Mouse (Mus musculus) MN1 (cell line): ENCODE data around the gene Gm27029.
"Not testable (repeated sequence)": the region's sequence is repeated elsewhere in the genome, so short reads cannot be mapped to it uniquely, and the experiment has no call there.

Source experiments
- DNase-seq: peaks from one replicate; pipeline ENCODE4 v3.0.0-alpha.2; 2016; ENCODE audit warnings: low spot score

The Gm27029 gene

DNA sequence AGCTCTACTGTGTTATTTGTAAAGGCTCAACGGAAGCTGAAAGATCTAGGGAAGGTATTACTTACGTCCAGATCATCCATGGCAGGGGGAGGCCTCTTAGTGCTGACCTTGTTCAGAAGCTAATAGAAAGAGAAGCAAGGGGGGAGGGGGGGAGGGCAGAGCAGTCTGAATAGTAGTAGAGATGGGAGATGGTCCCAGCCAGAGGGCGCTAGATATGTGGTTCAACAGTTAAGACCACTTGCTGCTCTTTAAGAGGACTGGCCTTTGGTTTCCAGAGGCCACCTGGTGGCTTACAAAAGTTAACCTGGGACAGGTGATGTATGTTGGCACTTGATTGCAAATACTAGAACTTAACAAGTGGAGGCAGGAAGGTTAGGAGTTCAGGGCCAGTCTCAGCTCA lies 5.0 kb downstream of the Gm27029 start:
- DNase-seq = no peak

DNA sequence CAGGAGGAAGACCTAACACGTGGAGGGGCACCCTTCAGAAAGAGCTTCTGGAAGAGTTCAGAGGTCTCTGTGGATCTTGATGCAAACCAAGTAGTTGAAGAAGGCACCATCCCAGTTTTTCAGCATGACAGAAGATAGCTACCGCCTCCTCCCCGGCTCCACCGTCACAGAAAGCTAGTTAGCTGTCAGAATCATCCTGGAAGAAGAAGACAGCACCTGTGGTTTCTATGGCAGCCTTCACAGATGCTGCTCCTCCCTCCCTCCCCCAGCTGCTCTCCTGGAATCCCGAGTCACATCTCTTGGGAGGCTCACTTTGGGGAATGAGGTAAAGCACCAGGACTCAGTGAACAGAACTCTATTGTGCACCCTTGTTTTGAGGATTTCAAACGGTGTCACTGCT lies 5.6 kb downstream of the Gm27029 start:
- DNase-seq = no peak

DNA sequence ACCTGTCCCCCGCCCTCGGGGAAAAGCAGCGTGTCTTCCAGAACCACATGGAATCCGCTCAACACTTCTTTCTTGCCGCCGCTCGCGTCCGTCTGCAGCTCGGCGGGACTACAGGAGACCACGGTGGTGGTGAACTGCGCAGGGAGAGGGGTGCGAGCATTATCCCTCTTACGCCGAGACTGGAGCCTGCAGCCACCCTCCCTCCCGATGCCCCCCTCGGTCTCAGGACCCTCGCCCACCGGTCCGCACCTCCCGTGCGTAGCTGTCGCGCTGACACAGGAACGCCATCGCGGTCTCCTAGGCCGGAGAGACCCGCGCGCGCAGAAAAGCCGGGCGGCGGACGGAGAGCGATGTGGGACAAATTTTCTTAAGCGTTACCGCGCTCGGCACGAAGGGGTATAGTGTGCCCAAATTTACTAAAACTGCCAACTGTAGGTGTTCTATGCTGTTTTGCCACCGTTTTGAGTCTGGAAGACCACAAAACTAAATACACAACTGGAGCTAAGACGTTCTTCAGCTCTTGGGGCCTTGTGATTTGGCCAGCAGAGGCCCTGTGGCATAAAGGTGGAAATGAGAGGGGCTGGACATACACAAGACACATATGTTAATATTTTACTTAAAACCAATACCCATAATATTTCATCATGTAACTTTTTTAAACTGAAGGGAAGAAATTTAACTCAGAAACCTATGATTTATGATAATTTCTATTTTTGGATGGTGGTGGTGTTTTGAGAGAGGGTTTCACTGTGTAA lies 7.3 kb downstream of the Gm27029 start, which contains the start of gene Aarsd1:
Gene Aarsd1, minus strand, starts transcription at position 515 of the 755 bp plus-strand sequence.
- peak; percentile 87 for DNase-seq

DNA sequence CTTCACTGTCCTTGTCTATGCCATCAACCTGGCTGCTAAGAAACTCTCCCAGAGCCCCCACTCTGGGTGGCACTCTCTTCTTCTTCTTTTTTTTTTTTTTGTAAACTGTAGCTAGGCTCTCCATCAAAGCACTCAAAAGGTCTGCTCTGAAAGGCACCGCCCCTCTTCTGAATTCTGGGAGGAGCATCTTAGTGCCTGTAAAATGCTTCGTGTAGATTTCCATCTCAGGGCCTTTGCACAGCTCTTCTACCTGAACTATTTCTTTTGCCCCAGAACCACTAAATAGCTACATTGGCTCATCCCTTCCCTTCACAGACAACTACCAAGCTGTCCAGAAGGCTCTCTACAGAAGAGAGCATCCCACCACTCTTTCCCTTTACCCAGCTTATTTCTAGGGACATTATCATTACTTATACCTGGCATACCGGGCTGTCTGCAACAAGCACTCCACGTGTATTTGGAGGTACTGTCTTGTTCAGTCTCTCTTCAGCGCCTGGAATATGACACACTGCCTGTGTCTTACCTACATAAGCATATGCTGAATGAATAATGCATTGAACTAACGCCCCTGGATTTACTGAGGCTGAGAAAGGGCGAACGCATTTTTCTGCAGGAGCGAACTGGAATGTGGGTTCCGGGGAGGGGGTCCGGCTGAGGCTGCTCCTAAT lies 8.0 kb downstream of the Gm27029 start:
- no peak for DNase-seq

DNA sequence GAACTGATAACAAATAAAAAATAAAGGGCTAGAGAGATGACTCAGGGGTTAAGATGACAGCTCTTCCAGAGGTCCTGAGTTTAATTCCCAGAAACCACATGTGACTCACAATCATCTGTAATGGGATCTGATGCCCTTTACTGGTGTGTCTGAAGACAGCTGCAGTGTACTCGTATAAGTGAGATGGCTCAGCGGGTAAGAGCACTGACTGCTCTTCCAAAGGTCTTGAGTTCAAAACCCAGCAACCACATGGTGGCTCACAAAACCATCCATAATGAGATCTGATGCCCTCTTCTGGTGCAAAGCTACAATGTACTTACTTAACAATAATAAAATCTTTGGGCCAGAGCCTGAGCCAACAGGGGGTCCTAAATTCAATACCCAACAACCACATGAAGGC lies 9.3 kb downstream of the Gm27029 start:
- DNase-seq = peak; percentile 27

DNA sequence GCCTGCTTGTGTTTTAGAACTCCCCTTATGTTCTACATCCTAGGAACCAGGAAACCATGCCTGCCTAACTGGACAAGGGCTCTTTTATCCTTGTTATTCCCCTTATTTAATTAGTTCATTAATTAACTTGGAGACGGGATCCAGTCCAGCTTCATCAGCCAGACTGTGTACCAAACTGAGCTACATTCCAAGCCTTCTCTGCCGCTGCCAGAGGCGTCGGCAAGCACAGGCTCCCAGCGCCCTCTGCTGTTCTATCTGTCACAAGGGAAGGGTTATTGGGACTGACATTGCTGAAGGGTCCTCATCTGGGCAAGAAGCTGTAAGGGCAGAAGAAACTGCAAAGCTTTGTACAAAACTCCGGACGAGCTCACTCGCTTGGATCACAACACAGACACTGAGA lies 29.5 kb downstream of the Gm27029 start:
- DNase-seq = peak; percentile 79

DNA sequence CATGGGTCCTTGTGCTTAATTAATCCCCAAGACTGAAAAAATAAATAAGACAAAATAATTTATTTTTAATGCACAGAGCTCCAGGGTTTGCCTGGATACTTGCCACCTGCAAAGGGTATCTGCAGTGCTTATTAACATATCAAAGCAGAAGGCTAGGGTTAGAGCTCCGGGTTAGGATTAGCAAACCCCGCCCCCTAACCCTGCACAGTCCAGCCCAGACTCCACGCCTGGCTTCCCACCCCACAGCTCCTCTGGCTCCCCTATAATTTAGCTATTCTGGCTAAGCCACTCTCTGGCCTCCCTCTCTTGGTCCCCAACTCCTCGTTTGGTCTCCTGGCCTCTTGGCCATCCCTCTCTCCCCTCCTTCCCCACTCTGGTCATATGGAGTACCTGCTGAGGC lies 42.8 kb downstream of the Gm27029 start:
- DNase-seq = no peak

DNA sequence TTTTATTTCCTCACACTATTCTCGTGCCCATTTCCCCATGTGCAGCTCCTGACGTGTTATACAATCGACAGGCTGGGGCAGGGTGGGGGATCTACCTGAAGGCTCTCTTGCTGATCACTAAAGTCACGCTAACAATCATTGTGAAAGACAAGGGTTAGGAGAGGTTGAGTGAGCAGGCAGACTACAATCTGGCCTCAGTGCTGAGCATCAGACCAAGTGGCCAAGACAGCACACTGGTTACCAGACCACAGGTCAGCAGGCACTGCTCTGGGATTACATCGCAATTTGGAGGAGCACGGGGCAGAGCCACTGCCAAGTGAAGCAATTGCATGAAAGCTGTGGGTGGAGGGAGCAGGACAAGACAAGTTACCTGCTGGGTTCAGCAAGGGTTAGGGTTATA lies 45.7 kb downstream of the Gm27029 start:
- peak; percentile 22 for DNase-seq

DNA sequence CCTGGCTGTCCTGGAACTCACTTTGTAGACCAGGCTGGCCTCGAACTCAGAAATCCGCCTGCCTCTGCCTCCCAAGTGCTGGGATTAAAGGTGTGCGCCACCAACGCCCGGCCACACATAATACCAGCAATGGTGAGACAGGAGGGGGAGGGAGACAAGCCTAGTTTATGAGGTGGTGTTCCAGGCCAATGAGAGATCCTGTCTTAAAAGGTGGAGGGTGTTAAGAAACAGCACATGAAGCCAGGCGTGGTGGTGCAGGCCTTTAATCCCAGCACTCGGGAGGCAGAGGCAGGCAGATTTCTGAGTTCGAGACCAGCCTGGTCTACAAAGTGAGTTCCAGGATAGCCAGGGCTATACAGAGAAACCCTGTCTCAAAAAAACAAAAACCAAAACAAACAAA lies 46.4 kb downstream of the Gm27029 start:
- DNase-seq = not testable (repeated sequence)

DNA sequence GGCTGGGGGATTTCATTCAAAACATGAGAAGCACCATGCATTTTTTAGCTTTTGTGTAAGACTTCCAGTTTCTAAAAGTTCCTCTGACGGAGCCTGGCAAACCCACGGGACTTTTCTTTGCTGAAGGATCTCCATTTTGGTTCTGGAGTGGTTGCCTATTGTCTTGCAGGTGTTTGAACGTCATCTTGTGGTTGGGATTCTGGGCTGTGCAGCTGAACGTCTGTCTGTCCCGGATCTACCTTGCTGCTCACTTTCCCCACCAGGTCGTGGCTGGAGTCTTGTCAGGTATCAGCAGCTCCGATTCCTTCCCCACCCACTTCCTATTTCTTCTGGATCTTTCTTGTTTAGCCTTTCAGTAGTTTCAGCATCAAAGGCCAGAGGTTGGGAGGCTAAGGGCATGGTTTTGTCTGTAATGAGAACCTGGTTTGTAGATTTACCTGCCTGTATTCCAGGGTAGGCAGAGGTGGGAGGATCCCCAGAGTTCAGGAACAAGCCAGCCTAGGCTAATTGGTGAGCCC lies 50.1 kb downstream of the Gm27029 start:
- DNase-seq = no peak

DNA sequence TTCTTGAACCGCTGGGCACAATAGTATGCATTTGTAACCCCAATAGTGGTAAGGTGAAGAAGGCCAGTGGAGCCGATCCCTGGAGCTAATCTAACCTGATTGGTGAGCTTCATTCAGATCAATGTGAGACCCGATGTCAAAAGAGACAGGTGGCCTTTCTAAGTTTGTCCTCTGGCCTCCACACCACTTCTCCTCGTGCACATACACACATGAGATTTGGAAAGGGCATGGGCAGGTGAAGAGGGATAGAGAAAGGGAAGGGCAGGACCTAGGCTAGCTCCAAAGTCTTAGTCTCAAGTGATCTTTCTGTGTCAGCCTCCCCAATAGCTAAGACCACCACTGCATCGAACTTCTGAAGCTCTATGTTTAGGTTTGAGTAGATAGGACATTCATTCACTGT lies 54.5 kb downstream of the Gm27029 start:
- no peak for DNase-seq

DNA sequence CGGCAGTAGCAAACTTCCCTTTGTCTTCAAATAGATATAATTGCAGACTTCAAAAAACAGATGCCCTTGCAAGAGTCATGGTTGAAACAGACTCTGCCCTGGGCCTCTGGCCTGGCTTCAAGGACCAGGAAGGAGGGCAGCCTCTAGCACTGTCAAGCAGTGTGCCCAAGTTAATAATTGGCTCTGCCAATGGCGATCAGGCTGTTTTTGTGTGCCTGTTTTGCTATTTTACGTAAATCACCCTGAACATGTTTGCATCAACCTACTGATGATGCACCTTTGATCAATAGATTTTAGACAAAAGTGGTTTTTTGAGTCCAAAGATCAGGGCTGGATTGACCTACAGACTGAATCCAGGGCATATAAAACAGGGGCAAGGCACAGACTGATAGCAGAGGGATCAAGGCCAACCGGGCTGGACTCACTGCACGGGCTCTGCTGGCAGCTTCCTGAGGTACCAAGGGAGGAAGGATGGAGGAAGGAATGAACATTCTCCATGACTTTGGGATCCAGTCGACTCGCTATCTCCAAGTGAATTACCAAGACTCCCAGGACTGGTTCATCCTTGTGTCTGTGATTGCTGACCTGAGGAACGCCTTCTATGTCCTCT lies 57.2 kb downstream of the Gm27029 start, which contains the start of gene G6pc:
Gene G6pc, plus strand, starts transcription at position 236 of the 610 bp plus-strand sequence.
- DNase-seq = no peak

DNA sequence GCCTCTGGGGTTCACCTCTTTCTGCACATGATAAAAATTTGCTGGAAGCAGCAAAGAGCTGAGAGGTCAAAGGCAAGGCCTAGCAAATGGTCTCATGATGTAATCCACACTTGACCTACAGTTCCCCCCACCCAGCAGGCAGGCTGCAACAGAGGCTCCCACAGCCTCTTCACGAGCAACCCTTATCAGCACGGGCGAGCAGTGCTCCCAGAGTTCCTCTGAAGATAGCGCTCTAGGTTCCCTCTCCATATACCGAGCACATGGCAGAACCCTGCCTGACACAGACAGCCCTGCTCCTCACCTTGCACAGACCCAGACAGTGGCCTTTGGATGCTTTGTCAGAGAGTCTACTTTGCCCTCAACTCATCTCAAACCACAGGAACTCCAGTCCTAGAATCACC lies 60.1 kb downstream of the Gm27029 start:
- DNase-seq = no peak

DNA sequence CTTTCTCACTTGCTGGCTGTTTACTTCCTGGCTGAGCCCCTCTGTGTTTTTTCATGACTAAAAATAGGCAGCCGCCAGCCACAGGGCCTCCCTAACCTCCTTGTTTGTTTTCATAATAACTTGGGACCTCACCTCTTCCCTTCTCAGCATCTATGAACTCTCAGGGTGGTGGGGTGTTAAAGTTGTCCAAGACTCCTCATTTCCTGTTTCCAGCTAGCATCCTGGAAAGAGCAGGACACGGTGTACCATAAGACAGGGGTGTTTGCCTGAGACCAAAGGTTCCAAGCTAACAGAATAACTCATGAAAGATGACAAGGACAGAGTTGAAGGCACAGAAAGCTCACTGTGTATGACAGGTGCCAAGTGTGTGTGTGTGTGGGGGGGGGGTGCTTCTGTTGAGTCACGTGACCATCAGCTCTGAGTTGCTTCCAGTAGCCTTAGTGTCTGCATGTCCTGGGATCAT lies 63.9 kb downstream of the Gm27029 start:
- no peak for DNase-seq

DNA sequence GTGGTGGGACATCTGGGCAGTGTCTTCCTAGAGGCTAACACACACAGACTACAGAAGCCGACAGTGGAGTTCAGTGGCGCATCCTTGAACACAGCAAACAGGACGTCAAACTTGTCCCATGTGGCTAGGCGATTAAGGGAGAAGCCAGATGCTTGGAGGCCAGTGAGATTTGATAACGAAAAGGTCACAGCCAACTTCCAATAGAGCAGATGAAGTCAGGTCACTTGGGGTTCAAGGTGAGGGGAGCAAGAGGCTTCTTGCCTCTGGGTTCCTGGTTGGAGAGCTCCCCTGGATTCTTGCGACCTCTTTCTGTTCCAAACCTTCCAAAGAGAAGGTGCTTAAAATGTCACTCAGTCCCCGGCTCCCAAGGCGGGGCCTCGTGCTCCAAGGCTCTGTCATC lies 64.8 kb downstream of the Gm27029 start:
- no peak for DNase-seq

DNA sequence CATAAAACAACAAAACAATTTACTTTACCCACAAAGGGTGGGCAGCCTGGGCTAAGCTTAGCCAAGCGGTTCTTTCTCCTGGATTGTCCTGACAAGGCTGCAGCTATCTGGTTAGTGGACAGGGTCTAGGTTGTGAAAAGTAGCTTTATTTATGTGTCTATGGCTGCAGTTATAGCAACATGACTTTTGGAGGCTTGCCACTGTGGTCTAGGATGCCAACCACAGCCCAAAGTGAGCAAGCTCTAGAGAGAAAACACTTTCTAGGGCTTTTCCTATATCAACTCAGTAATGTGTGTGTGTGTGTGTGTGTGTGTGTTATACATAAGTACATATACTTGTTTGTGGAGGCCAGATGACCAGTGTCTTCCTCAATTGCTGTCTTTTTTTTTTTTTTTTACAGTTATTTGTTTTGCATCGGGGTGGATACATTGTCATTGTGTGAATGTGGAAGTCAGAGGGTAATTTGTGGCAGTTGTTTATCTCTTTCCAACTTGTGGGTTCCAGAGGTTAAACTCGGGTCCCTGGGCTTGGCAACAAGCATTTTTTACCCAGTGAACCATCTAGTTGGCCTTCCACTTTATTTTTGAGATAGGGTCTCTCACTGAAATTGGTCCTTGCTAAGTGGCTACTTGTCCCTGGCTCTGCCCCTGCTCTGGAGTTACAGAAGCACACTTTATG lies 67.0 kb downstream of the Gm27029 start:
- no peak for DNase-seq
